Comparison of ENCODE assay signal across 9 mouse cellular contexts in the genomic region with DNA sequence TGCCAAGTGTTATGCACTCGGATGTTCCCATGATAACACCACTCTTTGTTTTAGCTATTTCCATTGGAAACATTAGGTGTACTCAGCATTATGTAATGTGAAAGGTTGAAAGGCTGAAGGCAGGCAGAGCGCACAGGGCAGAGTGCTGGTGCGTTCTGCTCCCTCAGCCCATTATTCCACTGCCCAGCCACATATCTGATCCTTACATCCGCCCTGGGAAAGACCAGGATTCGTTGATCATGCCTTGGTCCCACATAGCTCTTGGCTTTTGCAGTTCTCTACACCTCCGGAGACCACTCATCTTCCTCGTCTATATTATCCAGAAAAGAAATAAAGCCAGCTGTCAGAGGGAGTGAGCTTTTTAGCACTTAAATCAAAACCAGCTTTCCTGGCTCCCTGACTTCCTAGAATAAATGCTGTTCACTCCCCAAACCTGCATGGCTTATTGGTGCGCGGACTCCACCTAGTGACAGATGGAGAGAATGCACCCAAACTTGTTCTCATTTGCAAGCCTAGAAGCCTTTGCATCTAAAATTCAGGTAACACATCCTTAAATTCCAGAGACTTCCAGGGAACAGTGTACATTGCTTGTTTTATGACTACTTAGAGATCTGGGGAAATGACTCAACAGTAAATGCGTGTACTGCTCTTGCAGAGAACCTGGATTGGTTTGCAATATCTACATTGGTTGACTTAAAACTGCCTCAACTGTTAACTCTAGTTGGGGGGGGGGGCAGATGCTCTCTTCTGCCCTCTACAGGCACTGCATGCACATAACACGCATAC. TPM values are rescaled to one million over a fixed set of nuclear protein-coding genes. Genes with fewer than 3 reads are reported as not detected.
A peak's percentile ranks its signal among the peaks of the same experiment; 100 is the strongest.
DNase-seq lines count a peak whose midpoint lies in the region; ATAC-seq lines count a peak whose summit lies in the region.
"Had no signal": no experiment of that assay in that cellular context is flagged by ENCODE, and none has a peak within 500 bp of the region (broad histone marks: within the 10 kb centered on the region; RNA-seq: fewer than 3 reads in every experiment).

No protein-coding gene starts in this region.

- H3K9ac ChIP-seq in heart, embryonic 11.5 days (ENCODE audit: low read depth, low read length): no peak overlapping the region
- H3K9ac ChIP-seq in midbrain, embryonic 16.5 days (ENCODE audit: low read depth, low read length): no peak overlapping the region

- WGBS in heart, embryonic 11.5 days (ENCODE audit: insufficient replicate concordance): 38% methylated on average over 11 of the region's 11 CpGs
- WGBS in midbrain, embryonic 16.5 days: 41% methylated on average over 11 of the region's 11 CpGs

- ATAC-seq in heart, embryonic 11.5 days (replicated peaks; ENCODE audit: insufficient number of reproducible peaks, low FRiP score, low TSS enrichment): no peak
- peak; percentile 72 for ATAC-seq in midbrain, embryonic 16.5 days

- H3K27ac ChIP-seq in heart, embryonic 11.5 days (ENCODE audit: low read depth, low read length): no peak overlapping the region
- peak overlapping the region; percentile 39; the same call in 1 of the 2 replicates for H3K27ac ChIP-seq in midbrain, embryonic 16.5 days (ENCODE audit: low read length)

- DNase-seq in heart, adult 11 months: peak; percentile 80
- DNase-seq in cerebellum, adult 8-10 months: peak; percentile 70
- peak; percentile 90 for DNase-seq in forelimb bud, embryonic 11.5 days (ENCODE audit: low read depth, low spot score)
- DNase-seq in kidney, adult 18-20 months: peak; percentile 75
- peak; percentile 89 to 92 for DNase-seq in left cerebral cortex, postnatal 36 days (ENCODE audit: low spot score in 2 of 2)
- peak; percentile 20 for DNase-seq in testis, postnatal 14 days (ENCODE audit: low spot score)

- no peaks in the 10 kb centered on the region for H3K27me3 ChIP-seq in heart, embryonic 11.5 days (ENCODE audit: control insufficient read depth, insufficient read depth, low read length)
- H3K27me3 ChIP-seq in midbrain, embryonic 16.5 days (ENCODE audit: control insufficient read depth, insufficient read depth, low read depth, low read length): no peaks in the 10 kb centered on the region

- intact Hi-C loops in left cerebral cortex, postnatal 36 days (cut with DNase I): loop anchor here (2.0 to 10.0 kb wide), 5 partner anchors 181 to 939 kb away; a partner anchor contains a TSS

- no peaks in the 10 kb centered on the region for H3K4me1 ChIP-seq in heart, embryonic 11.5 days (ENCODE audit: control insufficient read depth, insufficient read depth, low read length)
- H3K4me1 ChIP-seq in midbrain, embryonic 16.5 days (ENCODE audit: control insufficient read depth, insufficient read depth, low read length): 0 out of 2 replicates have a peak, but pooled peaks cover 2% of the 10 kb centered on the region

- no peaks in the 10 kb centered on the region for H3K36me3 ChIP-seq in heart, embryonic 11.5 days (ENCODE audit: control insufficient read depth, insufficient read depth, low read length)
- no peaks in the 10 kb centered on the region for H3K36me3 ChIP-seq in midbrain, embryonic 16.5 days (ENCODE audit: control insufficient read depth, insufficient read depth, low read length)

- H3K9me3 ChIP-seq in heart, embryonic 11.5 days (replicated peaks; ENCODE audit: control insufficient read depth, low read length): no peaks in the 10 kb centered on the region
- no peaks in the 10 kb centered on the region for H3K9me3 ChIP-seq in midbrain, embryonic 16.5 days (replicated peaks; ENCODE audit: control insufficient read depth, low read length, poor library complexity, severe bottlenecking)

- H3K4me2 ChIP-seq in heart, embryonic 11.5 days: no peak overlapping the region
- H3K4me2 ChIP-seq in midbrain, embryonic 16.5 days (ENCODE audit: low read length): no peak overlapping the region

- H3K4me3 ChIP-seq in heart, embryonic 11.5 days (ENCODE audit: low read depth, low read length): no peak overlapping the region
- H3K4me3 ChIP-seq in midbrain, embryonic 16.5 days (ENCODE audit: low read depth, low read length): no peak overlapping the region
- H3K4me3 ChIP-seq: myocyte had no signal

RNA-seq across cellular contexts. Expression of a gene that starts 26.3 kb away (rescaled TPM):
- polyA plus RNA-seq in heart, embryonic 11.5 days (2014; fragmentation: Nextera tagmentation; extraction: Ambion mirVana): not detected in 2 replicates
- not detected for total RNA-seq in left cerebral cortex, postnatal 36 days (2021)
- polyA plus RNA-seq in midbrain, embryonic 16.5 days (2015; fragmentation: Nextera tagmentation; extraction: Ambion mirVana): not detected in 2 replicates
- polyA plus RNA-seq: myocyte had no signal

Comparison
In these comparisons a context has a peak if more than half of its experiments do, and no peak if none do; other contexts are left out.
1. DNase-seq: peak in every context shown above with its lines; median percentile 90 in left cerebral cortex, postnatal 36 days; 90 in forelimb bud, embryonic 11.5 days; 80 in heart, adult 11 months; 75 in kidney, adult 18-20 months; 70 in cerebellum, adult 8-10 months; 20 in testis, postnatal 14 days.